Mouse (Mus musculus) layer of hippocampus, adult 9-11 months (tissue): Measurements from ENCODE around the gene Eif2b5.

Source experiments
- DNase-seq: peaks from one replicate; pipeline ENCODE4 v3.0.0; 2022

The Eif2b5 gene

DNA sequence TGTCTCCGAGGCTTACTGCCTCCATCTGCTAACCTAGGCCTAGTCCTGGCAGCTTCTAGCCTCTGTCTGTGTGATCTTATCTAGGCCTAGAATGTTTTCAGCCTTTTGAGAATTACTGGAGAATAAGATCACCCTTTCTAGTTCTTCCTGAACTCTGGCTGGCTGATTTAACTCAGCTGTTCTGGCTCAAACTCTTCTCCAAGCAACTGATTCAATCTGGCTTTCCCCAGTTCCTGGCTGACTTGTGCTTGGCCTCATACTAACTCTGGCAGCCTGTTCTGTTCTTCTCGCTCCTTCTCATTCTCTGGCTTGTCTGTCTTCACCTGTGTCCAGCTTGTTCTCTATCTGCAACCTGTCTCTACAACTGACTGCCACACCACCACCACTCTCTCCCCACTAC lies 7.3 kb upstream of the Eif2b5 start:
- no peak for DNase-seq

- no peak for DNase-seq
These were observed 5.2 kb upstream of the Eif2b5 start for GRCm38 (mm10) chr16:20493452-20493851.

DNA sequence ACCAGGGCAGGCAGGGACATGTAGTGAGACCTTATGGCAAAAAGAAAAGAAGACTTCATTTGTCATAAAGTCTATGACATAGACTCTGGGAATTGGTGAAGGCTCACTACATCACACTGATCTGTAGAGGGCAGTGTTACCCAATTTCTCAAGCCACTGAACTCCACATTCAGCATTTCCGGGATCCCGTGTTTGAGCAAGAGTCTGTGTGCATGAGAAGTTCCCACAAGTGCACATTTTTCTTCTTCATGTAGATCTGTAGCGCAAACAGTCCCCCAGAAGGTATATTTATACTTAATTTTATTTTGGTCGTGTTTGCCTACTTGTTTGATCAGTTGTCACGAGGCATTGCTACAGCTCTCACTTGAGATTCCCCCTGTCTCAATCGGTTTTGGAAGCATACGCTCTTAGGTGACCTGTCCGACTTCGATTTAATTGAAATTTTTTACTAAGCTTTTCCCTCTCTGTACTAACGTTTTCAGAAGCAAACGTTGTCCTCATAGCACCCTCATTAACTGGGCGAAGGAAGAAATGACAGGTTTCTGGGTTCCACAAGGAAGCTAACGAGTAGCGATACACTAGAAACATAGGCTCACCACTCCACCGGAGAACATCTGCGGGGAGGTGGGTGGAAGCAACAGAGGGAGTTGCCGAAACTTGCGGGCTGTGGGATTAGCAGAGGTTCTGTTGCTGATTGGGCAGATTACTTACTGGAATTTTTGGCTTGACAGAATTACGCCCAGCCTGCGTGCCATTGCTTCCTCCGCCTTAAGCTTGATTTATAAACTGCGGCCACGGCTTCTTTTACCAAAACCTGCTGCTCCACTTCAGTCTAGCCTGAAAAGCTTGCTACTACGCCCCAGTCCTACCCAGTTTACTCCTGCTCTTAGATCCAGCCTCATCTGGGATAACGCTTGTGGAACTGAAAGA lies 1.7 kb upstream of the Eif2b5 start:
- peak; percentile 64 for DNase-seq

- no peak for DNase-seq
These were observed 489 bp upstream of the Eif2b5 start for GRCm38 (mm10) chr16:20497980-20498676.

DNA sequence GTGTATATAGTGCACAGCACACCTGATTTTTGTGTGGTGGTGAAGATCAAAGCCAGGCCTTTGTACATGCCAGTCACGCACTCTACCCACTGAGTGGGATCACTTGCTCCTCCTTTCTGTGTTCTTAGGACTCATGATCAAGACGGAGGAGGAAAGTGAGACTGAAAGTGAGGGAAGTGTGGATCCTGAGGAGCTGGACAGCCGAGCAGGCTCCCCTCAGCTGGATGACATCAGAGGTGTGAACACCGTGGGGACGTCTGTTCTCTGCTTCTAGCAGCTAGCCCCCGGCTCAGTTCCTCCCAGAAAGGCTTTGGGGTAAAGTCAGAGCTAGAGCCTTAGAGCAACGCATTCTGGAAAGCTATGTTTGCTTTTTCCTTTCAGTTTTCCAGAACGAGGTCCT lies 7.4 kb downstream of the Eif2b5 start:
- DNase-seq = no peak

DNA sequence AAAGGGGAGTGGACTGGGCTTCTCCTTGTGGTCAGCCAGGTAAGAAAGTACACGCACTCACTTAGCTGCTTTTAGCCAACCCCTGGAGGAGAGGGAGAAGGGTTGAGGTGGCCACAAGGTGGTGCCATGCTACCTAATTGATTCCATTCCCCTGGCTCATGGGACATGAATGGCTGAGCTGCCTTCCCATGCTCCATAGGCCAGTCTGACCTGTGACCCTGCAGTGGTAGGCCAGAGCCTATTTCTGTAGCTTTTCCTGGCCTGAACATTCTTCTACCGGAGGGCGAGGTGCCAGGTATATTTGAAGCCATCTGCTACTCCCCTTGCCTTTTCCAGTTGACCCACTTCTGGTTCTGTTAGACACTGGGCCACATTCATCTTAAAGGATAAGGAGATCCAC lies 10.7 kb downstream of the Eif2b5 start:
- no peak for DNase-seq

GRCm38 (mm10) chr16:20511277-20511847 lies 12.7 kb downstream of the Eif2b5 start:
- DNase-seq = no peak

- no peak for DNase-seq
These were observed 17.4 kb downstream of the Eif2b5 start for GRCm38 (mm10) chr16:20516032-20516431.

DNA sequence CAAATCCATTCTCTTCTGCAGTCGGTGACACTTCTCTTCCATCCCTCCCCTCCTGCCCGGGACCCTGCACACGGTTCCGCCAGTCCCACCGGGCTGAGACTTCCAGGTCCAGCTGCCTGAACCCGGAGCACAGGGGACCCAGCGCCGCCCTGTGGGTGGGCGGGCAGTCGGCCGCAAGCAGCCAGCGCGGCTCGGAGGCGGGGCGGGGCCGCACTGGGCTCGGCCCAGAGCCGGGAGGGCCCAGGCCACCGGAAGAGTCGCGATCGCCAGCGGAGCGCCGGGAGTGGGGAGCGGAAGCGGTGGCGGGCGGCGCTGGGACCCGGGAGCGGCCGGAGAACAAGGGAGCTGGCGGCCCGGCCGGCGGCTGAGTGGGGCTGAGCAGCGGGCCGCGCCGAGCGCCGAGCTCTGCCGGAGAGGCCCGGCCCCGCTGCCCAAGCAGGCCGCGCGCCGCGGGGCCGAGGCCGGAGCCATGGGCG lies 18.1 kb downstream of the Eif2b5 start, which contains the start of gene Dvl3:
Dvl3 (plus strand) TSS at position 257 of the 476 bp plus-strand sequence.
- peak; percentile 89 for DNase-seq

GRCm38 (mm10) chr16:20517216-20517615 lies 18.6 kb downstream of the Eif2b5 start:
- DNase-seq = no peak

GRCm38 (mm10) chr16:20517701-20518374 lies 19.2 kb downstream of the Eif2b5 start:
- DNase-seq = no peak

DNA sequence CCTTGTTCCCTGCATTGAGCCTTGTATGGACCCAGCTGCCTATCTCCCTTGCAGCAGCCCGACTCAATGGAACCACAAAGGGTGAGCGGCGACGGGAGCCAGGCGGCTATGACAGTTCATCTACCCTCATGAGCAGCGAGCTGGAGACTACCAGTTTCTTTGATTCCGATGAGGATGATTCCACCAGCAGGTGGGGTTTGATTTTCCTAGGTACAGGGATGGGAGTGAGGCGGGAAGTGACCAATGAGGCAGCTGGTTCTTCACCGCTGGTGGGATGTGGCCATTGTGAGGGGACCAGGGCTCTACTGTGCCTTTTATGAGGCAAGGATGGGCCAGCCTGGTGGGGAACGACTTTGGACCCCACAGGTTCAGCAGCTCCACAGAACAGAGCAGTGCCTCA lies 25.3 kb downstream of the Eif2b5 start:
- no peak for DNase-seq

DNA sequence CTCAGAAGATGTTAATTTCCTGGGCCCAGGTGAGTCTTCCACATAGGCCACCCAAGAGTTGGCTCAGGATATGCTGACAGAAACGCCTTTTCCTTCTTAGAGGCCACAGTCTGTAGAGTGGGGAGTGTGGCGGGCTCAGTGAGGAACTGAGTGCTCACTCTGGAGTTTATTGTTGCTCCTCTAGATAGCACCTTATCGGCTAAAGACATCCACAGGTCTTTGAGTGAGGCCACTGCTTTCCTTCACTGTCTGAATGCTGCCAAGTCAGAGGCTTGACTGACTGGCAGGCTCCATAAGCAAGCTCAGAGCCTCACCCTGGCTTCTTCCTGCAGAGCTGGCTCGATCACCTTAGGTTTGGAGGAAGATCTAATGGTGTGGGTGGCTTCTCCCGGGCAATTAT lies 30.2 kb downstream of the Eif2b5 start:
- no peak for DNase-seq

- no peak for DNase-seq
These were observed 30.8 kb downstream of the Eif2b5 start for GRCm38 (mm10) chr16:20529375-20529774.

DNA sequence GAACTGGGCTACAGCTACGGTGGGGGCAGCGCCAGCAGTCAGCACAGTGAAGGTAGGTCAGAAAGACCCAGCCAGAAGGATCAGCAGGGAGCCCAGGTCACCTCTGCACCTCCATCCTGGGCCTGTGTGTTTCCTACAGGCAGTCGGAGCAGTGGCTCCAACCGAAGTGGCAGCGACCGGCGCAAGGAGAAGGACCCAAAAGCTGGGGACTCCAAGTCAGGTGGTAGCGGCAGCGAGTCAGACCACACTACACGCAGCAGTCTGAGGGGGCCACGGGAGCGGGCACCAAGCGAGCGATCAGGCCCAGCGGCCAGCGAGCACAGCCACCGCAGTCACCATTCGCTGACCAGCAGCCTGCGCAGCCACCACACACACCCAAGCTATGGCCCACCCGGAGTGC lies 32.3 kb downstream of the Eif2b5 start:
- no peak for DNase-seq

DNA sequence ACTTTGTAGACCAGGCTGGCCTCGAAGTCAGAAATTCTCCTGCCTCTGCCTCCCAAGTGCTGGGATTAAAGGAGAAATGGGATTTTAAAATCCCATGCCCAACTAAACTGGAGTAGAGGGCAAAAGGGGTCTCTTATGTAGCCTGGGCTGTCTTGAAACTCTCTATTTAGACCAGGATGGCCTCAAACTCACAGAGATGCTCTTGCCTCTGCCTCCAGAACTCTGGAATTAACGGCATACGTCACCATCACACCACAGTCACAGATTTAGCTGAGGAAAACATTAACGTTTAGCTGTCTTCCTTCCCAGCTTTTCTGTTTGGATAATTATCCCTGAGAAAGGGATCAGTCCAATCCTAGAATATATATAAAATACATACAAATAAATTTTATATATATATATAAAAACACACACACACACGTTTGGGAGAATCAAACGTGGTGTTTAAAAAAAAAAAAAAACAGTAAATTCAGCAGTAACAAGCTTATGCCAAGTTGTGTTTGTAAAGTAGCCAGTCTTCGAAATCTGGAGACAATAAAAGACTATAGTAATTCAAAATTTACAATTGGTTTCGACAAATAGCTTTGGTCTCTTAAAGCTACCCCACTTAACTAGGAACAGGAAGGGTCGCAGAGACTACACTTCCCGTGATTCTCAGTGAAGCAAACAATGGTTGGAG lies 36.1 kb downstream of the Eif2b5 start:
- DNase-seq = no peak

DNA sequence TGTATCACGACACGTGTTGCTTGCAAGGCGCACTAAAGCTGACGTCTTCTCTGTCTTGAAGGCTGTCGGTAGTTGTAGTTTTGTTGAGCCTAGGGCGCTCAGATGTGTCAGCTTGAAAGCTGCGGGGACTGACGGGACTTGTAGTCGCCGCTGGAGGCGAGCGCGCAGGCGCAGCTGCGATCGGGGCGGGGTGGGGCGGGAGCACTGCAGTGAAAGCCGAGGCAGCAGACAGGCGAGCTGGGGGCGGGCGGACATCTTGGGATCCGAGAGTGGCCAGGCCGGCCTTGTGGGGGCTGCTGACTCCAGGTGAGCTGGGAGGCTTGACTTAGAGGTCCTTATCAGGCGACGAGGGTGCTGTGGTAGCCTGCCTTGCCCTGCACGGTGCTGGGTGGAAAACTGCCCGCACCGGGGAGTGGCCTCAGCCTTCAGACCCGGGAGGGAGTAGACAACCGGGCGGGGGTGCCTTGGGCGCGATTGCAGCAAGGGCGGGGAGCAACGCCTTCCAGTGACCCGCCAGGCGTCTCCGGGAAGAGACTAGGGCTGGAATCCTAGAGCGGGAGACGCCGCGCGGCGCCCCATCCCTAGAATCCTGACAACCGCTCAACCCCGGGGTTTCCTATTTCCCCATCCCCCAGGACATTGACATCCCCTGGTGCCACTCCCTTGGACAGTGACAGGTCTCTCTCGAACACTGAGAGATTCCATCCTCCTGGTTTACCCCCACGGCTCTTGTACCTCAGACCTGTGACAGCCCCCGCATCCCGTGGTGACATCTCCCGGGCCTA lies 36.9 kb downstream of the Eif2b5 start, which contains the start of gene Ap2m1:
Ap2m1 (plus strand) TSS at position 183 of the 785 bp plus-strand sequence.
- DNase-seq = peak; percentile 99

DNA sequence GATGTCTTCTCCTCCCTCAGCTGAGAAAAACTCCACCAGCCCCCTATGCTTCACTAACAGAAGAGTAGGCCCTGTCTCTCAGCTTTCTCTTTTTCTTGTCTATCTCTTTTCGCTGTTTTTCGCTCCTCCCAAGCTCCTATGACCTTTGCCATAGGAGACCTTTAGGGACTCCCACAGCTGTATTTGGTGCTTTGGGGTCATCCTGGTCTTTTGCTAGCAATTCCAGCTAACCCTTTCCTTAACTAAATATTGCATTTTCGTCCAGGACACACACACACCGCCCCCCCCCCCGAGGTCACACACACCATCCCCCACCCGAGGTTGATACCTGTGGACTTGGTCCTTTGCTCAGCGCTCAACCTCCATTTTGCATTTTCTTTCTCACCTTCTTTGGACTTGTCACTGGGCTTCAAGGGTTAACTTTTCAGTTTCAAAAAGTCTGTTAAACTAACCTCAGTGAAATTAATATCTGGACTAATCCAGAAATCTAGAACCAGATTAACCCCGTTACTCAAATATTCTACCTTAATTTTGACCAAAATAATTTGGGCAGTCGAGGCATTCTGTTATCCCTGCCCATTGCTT lies 37.6 kb downstream of the Eif2b5 start:
- DNase-seq = no peak

DNA sequence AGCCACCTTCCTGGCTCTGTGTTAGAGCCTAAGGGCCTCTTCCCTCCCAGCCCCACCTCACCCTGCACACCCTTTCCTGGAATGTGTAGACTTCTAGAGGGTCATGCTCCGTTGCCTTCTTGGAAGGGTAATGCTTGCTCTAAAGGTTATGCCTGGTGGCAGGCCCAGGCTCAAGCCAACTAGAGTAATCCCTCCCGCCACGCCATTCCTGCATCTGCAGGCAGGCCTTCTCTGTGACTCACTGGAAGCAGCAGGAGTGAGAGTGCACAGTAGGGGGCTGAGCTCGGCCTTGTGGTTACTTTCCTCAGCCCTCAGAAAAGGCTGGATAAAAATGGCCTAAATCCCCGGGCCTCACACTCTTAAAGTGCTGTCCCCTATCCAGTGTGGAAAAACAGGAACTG lies 38.5 kb downstream of the Eif2b5 start:
- no peak for DNase-seq

DNA sequence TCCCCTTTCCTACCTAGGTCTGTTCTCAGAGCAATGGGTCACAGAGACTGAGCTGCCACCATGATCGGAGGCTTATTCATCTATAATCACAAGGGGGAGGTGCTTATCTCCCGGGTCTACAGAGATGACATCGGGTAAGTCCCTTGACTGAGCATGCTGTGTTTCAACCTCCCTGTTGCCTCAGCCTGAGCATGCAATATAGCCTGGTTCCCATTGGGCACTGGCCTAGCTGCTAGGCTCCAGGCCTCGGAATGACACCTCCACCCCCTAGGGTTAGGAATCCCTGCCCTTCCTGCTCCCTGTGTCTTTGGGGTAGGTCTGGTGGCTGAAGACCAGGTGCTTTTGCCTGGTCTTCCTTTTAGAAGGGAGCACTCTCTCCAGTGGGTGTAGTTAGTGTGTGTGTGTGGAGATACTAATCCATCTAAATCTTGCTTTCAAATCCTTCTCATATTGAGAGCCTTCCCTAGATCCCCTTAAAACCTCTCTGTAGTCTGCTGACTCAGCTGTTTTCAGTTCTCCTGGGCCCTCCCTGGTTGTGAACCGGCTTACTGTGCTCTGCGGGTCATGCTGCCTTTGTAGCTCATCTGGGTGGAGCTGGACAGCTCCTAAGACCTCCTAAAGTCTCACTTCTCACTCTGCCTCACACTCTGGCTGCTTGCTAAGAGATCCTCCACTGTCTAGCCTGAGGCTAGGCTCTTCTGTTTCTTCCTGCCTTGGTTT lies 39.1 kb downstream of the Eif2b5 start:
- DNase-seq = peak; percentile 48
